Mouse (Mus musculus): ENCODE data around the gene Arhgap23.
A peak's percentile ranks its signal among the peaks of the same experiment; 100 is the strongest.

DNA sequence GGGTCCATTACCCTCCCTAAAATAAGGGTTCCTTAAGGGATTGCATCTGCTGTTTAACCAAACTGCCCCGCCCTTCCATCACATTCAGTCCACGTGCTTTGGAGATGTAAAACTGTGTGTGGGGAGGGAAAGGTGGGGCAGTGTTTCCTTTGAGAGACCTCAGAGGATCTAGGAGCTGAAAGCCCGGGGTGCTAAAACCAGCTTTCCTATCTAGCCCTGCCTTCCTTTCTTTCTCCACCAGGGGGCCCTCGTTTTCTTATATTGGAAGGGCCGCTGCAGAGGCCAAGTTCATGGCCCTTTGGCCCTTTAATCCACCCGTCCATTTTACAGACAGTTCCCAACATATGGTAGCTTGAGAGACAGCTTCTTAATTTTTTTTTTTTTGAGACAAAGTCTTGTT, 7.2 kb upstream of the Arhgap23 start:
- TF ChIP-seq POLR2A (IDR thresholded peaks at IDR 0.05; ENCODE audit: borderline replicate concordance, insufficient read depth, low read length): no peak
- TF ChIP-seq CTCF (IDR thresholded peaks at IDR 0.05; ENCODE audit: borderline replicate concordance, insufficient read depth, low read depth, low read length): peak; percentile 59

All from cerebellum, adult 2 months (tissue).